Mouse (Mus musculus) ES-E14 (cell line): Measurements from ENCODE around the gene Pak6. TPM values are rescaled to one million over a fixed set of nuclear protein-coding genes. Genes with fewer than 3 reads are reported as not detected.

ENCODE experiments used
- DNase-seq: peaks from one replicate; pipeline ENCODE4 v3.0.0-alpha.2; 2013; ENCODE audit warnings: low read depth, low spot score
- H3K27ac ChIP-seq: 2 replicates; pipeline ENCODE4 v1.5.1; 2012; ENCODE audit warnings: low read depth, mild to moderate bottlenecking, low read length, moderate library complexity, mixed read lengths; ENCODE audit not compliant: poor library complexity, insufficient read depth, severe bottlenecking
- H3K36me3 ChIP-seq: 2 replicates; pipeline ENCODE4 v1.6.1; 2012; ENCODE audit warnings: mild to moderate bottlenecking, low read length, moderate library complexity, mixed read lengths; ENCODE audit not compliant: control insufficient read depth, poor library complexity, insufficient read depth, severe bottlenecking
- H3K4me1 ChIP-seq, 2 experiments: fragments of 150-350 bp in 1 of 2; sonication (generic) in 1 of 2; 2 replicates each; pipeline ENCODE4 v1.6.1; 2012; ENCODE audit warnings: low read length in 2 of 2, mild to moderate bottlenecking in 1 of 2, mixed read lengths in 1 of 2; ENCODE audit not compliant: control insufficient read depth in 2 of 2, insufficient read depth in 2 of 2, poor library complexity in 1 of 2
- H3K4me3 ChIP-seq, 2 experiments: fragments of 150-350 bp in 1 of 2; sonication (generic) in 1 of 2; 2 replicates each; pipeline ENCODE4 v1.5.1; 2012; ENCODE audit warnings: low read length in 2 of 2, low read depth in 1 of 2, mild to moderate bottlenecking in 1 of 2, mixed read lengths in 1 of 2; ENCODE audit not compliant: insufficient read depth in 1 of 2, poor library complexity in 1 of 2, severe bottlenecking in 1 of 2
- H3K9ac ChIP-seq: 2 replicates; pipeline ENCODE4 v1.6.1; 2012; ENCODE audit warnings: low read depth, mild to moderate bottlenecking, low read length, mixed read lengths; ENCODE audit not compliant: poor library complexity, insufficient read depth, severe bottlenecking
- H3K9me3 ChIP-seq: fragments of 150-350 bp; sonication (generic); 2 replicates; pipeline ENCODE4 v1.6.1; 2012; ENCODE audit warnings: low read depth, mild to moderate bottlenecking, low read length; ENCODE audit not compliant: control insufficient read depth, insufficient read depth
- CHD2 ChIP-seq: IDR thresholded peaks from 2 replicates; pipeline ENCODE4 v1.6.1; 2014; ENCODE audit warnings: mild to moderate bottlenecking, low read depth, low read length, inconsistent platforms
- HCFC1 ChIP-seq: IDR thresholded peaks from 2 replicates; pipeline ENCODE4 v1.6.1; 2012; ENCODE audit warnings: low read length, inconsistent platforms, borderline replicate concordance; ENCODE audit not compliant: insufficient read depth
- MAFK ChIP-seq: IDR thresholded peaks from 2 replicates; pipeline ENCODE4 v1.6.1; 2014; ENCODE audit warnings: mild to moderate bottlenecking, low read depth, low read length, inconsistent platforms; ENCODE audit not compliant: insufficient read depth
- ZC3H11A ChIP-seq: IDR thresholded peaks from 2 replicates; pipeline ENCODE4 v1.6.1; 2012; ENCODE audit warnings: low read depth, mild to moderate bottlenecking, inconsistent platforms, low read length, borderline replicate concordance
- ZNF384 ChIP-seq: IDR thresholded peaks from 2 replicates; pipeline ENCODE4 v1.6.1; 2012; ENCODE audit warnings: low read depth, low read length, inconsistent platforms
- in situ Hi-C, 2 experiments: fragments of 600-800 bp; cut with MboI; formaldehyde crosslinking; loops; one replicate each; pipeline ENCODE4 v1.15.1; 2025; ENCODE audit warnings: low sequenced_read_pairs in 2 of 2, inconsistent platforms in 1 of 2; ENCODE audit not compliant: unreplicated experiment in 2 of 2
- total RNA-seq: library from RNA; depleted of rRNA; stranded (reverse); fragments of 300-350 nt; gene quantifications from 2 replicates; pipeline ENCODE4 v1.2.3, GENCODE M21; 2012

The Pak6 gene
- total RNA-seq, 1 experiment: 0.85 TPM

DNA sequence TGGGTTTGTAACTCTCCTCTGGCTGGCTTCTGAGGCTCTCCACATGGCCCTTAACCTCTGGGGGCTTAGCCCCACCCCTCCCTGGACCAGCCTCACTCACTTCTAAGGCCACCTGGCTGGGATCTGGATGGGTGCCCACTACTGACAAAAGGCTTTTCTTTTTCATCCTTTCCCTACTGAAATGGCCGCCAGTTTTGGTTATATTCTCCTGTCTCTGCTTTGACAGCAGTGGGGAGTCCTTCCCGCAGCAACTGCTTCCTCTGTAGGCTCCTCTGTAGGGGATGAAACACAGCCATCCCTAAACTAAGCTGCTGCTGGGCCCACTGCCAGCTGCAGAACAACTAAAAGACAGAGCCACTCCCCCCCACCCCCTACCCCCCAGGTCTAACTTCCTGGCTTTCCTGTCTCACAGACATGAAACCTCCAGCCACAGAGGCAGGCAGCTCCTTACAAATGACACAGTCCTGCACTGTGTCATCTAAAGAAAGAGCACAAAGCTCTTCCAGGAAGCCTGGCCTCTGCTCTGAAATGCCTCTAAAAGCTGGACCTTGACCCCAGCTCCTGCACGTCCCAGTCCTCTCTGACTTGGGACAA is 6.3 kb upstream of the Pak6 start:
- Histone ChIP-seq H3K4me1 (peaks cover 10 to 25% of the 10 kb centered on the region in 2 experiments), H3K4me3 (no peak overlapping the region), H3K9me3 (no peaks in the 10 kb centered on the region), H3K36me3 (no peaks in the 10 kb centered on the region), H3K9ac (no peak overlapping the region), H3K27ac (no peak overlapping the region)
- DNase-seq: no peak
- in situ Hi-C loops: no loop called here
- TF ChIP-seq ZC3H11A: no peak

- TF ChIP-seq CHD2 (no peak), ZC3H11A (no peak), MAFK (no peak)
- no peak for DNase-seq
- Histone ChIP-seq H3K9me3 (no peaks in the 10 kb centered on the region), H3K4me1 (peaks cover 12 to 31% of the 10 kb centered on the region in 2 experiments), H3K9ac (no peak overlapping the region), H3K4me3 (no peak overlapping the region), H3K27ac (no peak overlapping the region), H3K36me3 (no peaks in the 10 kb centered on the region)
- in situ Hi-C loops: no loop called here
These were observed 4.6 kb upstream of the Pak6 start for GRCm38 (mm10) chr2:118658457-118658856.

DNA sequence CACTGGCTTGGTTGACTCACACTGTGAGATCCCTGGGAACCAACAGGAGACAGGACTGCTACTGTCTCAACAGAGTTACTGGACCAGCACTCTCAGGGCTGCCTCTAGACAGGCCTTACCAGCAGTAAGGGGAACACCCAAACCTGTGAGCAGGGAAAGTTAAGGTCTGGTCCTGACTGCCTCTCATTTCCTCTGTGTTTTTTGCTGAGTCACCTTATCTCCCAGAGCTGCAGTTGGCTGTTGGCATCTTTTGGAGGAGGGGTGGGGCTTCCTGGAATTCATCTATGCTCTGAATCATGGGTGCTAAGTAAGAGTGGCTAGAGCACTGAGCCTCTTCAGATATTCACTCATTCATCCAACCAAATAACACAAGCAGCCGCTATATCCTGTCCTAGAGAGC is 4.0 kb upstream of the Pak6 start:
- no peaks in the 10 kb centered on the region for H3K36me3 ChIP-seq
- no peak overlapping the region; the same call in 1 of the 2 replicates for H3K9ac ChIP-seq
- TF ChIP-seq CHD2 (no peak), MAFK (peak; percentile 96)
- in situ Hi-C loops: no loop called here
- peak overlapping the region; percentile 52; the same call in 1 of the 2 replicates for H3K27ac ChIP-seq
- 0 out of 4 replicates have a peak overlapping the region, but pooled peaks of 1 of the 2 experiments have one; percentile 9 for H3K4me3 ChIP-seq
- H3K4me1 ChIP-seq: peaks cover 12 to 37% of the 10 kb centered on the region in 2 experiments
- no peaks in the 10 kb centered on the region for H3K9me3 ChIP-seq
- DNase-seq: no peak

GRCm38 (mm10) chr2:118659493-118659892 is 3.6 kb upstream of the Pak6 start:
- TF ChIP-seq CHD2: no peak
- TF ChIP-seq HCFC1: no peak
- no peak for TF ChIP-seq ZNF384
- no peak for TF ChIP-seq MAFK
- no peak for TF ChIP-seq ZC3H11A
- no peak overlapping the region; the same call in 1 of the 2 replicates for H3K27ac ChIP-seq
- H3K9ac ChIP-seq: no peak overlapping the region
- H3K36me3 ChIP-seq: no peaks in the 10 kb centered on the region
- in situ Hi-C loops: no loop called here
- DNase-seq: no peak
- H3K4me1 ChIP-seq: peaks cover 12 to 34% of the 10 kb centered on the region in 2 experiments
- H3K9me3 ChIP-seq: no peaks in the 10 kb centered on the region
- H3K4me3 ChIP-seq: no peak overlapping the region; a peak in 1 of 4 replicates

DNA sequence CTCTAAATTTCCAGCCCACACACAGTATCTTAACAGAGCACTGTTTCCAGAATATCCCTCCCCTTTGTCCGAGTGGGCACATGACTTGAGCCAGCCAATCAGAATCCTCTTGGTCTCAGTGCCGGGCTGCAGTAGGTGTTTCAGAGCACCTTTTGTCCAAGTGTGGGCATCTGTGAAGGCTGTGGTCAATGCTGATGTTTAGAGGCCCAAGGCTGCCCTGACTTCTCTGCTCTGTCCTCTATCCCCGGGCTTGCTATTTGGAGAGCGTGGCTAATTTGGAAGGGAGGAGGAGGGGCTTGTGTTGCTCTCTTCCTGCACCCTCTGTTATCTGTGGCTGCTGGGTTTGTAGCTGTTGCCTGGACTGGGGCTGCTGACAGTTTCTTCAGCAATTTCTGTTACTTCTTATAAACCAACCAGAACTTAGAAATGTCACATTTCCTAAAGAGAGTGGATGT is 3.1 kb upstream of the Pak6 start:
- TF ChIP-seq ZC3H11A (no peak), MAFK (no peak), HCFC1 (no peak), CHD2 (peak; percentile 44; the same call in 1 of the 2 replicates), ZNF384 (no peak)
- H3K9ac ChIP-seq: no peak overlapping the region; the same call in 1 of the 2 replicates
- no peak overlapping the region for H3K27ac ChIP-seq
- in situ Hi-C loops: no loop called here
- H3K36me3 ChIP-seq: no peaks in the 10 kb centered on the region
- DNase-seq: no peak
- peaks cover 12 to 34% of the 10 kb centered on the region in 2 experiments for H3K4me1 ChIP-seq
- no peaks in the 10 kb centered on the region for H3K9me3 ChIP-seq
- H3K4me3 ChIP-seq: peak overlapping the region in 1 of 2 experiments; percentile 19; a peak in 1 of 4 replicates
